Mouse (Mus musculus) thymus, postnatal 4 days (tissue): ENCODE results near the gene Mxd1.

Experiments used
- DNase-seq: peaks from one replicate; pipeline ENCODE4 v3.0.0; 2021

Mxd1 gene

DNA sequence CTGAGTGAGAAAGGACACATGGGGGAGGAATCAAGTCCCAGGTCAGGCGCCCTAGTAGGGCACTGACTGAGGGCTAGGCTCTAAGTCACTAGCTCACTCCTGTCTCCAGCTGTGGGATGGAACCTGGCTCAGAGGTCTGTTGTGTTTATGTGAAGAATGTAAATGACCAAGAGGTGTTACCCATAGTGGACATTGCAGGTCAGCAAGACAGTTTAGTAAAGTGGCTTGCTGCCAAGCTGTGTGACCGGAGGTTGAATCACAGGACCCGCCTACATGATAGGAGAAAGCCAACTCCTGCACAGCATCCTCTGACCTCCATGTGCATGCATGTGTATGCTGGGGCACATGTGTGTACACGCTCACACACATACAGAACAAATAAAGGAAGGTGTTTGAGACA, 23.4 kb downstream of the Mxd1 start:
- no peak for DNase-seq

GRCm38 (mm10) chr6:86644775-86645400, 24.1 kb downstream of the Mxd1 start:
- DNase-seq, result peak; percentile 37

DNA sequence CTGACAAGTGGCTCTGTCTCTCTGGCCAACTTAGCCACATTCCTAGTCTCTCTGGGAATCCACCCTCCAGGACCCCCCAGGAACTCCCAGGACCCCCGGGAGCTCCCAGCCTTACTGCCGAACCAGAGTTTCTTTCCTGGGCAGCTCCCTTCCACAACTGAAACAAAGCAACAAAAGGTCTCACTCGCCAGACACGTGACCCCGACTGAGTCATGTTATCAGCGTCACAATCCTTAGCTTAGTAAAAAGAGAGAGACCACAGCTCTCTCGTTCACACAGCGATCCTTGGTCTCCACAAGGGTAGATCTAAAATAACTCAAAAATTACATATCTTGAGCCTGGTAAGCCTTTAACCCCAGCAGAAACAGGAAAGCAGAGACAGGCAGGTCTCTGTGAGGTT, 27.2 kb downstream of the Mxd1 start:
- no peak for DNase-seq

GRCm38 (mm10) chr6:86640776-86641175, 28.2 kb downstream of the Mxd1 start:
- DNase-seq, result no peak

- no peak for DNase-seq
Observed at GRCm38 (mm10) chr6:86640161-86640560, 28.8 kb downstream of the Mxd1 start.

- DNase-seq, result no peak
Observed at GRCm38 (mm10) chr6:86639180-86640160, 29.5 kb downstream of the Mxd1 start.

- DNase-seq, result no peak
Observed at GRCm38 (mm10) chr6:86638434-86638833, 30.5 kb downstream of the Mxd1 start.

GRCm38 (mm10) chr6:86637860-86638259, 31.1 kb downstream of the Mxd1 start:
- DNase-seq, result no peak

DNA sequence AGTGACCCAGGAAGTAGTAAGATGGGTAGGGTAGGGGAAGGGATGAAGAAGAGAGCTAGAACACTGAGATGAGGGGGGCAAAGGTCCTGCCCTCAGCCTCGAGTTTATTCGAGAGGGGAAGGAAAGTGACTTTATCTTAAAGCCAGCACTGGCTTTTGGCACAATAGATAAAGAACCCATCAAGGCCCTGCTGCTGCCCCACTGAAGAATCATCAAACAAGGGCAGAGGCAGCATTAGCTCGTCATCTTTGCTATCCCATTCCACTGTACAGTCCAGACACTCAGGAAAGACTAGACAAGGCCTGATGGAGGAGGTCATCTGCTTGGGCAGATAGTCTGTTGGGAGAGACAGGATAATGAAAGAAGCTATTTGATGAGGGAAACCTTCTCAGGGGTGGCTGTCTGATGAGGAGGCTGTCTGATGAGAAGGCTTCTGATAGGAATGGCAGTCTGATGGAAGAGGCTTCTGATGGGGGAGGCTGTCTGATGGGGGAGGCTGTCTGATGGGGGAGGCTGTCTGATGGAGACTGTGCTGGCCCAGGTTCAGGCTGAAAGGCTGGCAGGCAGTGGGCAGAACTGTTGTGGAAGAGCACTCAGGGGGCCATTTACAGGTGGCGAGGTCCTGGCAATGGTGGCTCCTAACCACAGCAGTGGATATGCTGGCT, 31.7 kb downstream of the Mxd1 start:
- DNase-seq, result no peak

DNA sequence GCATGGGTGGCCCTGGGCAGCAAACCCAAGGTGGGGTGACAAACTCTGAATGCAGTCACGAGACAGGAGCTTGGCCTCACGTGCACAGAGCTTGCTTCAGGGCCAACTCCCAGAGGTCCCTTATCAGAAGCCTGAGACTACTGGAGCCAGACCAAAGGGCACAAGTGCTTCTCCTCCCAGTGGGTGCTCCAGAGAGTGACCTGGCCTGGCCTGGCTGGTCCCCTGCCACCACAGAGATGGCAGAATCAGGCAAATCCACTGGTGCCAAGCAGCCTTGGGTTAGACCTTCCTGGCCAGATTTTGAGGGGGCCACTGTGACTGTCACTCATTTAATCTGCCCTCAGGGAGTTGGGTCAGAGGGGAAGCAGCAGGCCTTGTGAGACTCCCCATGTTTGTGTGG, 32.5 kb downstream of the Mxd1 start:
- no peak for DNase-seq

- DNase-seq, result no peak
Observed at GRCm38 (mm10) chr6:86630141-86630540, 38.8 kb downstream of the Mxd1 start.

- peak; percentile 73 for DNase-seq
Observed at GRCm38 (mm10) chr6:86627946-86628345, 41.0 kb downstream of the Mxd1 start, which contains the start of gene Asprv1. TSS of gene Asprv1 (plus strand) at chr6:86628164.

- DNase-seq, result no peak
Observed at GRCm38 (mm10) chr6:86624074-86625030, 44.6 kb downstream of the Mxd1 start.

GRCm38 (mm10) chr6:86623201-86623600, 45.8 kb downstream of the Mxd1 start:
- DNase-seq, result no peak

DNA sequence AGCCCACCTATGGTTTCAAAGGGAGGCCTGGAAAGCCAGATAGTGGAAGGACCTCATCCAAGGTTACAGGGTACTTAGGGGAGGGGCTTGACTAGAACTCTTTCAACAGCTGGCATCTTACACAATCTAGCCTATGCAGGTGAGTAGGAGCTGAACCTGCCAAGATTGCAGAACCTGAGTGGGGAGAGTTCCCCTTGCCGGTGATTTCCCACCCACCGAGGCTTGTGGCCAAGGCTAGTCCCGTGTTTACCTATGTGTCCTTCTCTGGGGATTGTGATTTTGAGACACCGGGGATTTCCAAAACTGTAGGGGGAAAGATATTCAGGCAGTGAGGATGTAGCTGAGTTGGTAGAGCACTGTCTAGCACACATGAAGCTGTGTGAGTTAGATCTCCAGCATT, 53.7 kb downstream of the Mxd1 start:
- no peak for DNase-seq

GRCm38 (mm10) chr6:86610714-86611113, 58.2 kb downstream of the Mxd1 start:
- DNase-seq, result no peak

GRCm38 (mm10) chr6:86609235-86609634, 59.7 kb downstream of the Mxd1 start:
- DNase-seq, result no peak

- peak; percentile 65 for DNase-seq
Observed at GRCm38 (mm10) chr6:86607471-86607870, 61.5 kb downstream of the Mxd1 start.

DNA sequence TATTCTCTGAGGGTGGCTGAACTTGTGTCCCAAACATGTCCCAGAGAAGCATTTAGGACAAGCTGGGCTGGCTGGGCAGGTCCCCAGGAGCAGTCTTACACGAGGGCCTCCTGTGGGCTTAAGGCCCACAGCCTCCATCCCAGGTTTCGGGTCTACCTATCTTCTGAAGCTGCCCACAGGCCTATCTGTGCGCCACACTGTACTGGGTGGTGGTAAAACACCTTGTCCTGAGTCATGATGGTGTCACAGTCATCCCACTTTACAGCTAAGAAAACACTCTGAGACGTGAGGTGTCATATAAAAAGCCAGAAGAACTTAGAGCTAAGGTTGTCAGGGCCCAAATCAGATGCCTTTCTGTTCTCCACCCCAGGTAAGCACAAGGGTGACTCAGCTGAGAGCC, 62.7 kb downstream of the Mxd1 start:
- DNase-seq, result no peak

DNA sequence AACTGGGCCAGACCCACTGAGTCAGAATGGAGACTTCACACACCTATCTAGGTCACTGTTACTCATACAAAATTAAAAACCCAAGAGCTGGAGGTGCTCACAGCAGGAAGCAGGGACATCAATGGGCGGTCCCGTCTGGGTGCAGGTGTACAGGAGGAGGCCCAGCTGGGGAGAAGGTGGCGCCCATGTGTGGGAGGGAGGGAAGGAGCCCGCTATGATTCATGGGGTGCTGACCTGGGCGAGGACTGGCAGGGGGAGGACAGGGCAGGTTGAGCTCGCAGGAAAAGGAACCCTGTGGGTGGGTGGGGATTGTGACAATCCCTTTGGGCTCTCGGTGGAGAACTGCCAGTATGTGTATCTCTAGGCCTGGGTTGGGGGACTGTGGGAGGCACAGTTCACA, 63.7 kb downstream of the Mxd1 start:
- DNase-seq, result peak; percentile 71

DNA sequence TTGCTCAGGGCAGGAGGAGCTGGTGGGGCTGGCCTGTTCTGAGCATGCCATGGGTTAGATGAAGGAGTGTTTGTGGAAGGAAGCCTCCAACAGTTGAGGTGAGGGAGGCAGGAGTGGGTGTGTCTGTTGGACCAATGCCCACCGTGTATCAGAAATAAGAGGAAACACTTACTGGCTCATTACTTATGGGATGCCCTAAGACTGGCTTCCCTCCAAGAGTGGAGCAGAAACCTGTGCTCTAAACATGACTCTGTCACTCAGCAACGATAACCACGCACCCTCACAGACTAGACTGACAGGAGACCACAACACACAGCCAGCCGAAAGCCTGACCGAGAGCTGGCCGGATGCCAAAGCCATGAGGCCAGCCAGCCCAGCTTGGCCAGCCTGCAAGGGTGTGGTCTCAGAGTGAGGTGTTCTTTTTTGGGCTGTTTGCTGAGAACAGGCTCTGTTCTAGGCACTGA, 69.0 kb downstream of the Mxd1 start:
- DNase-seq, result no peak

DNA sequence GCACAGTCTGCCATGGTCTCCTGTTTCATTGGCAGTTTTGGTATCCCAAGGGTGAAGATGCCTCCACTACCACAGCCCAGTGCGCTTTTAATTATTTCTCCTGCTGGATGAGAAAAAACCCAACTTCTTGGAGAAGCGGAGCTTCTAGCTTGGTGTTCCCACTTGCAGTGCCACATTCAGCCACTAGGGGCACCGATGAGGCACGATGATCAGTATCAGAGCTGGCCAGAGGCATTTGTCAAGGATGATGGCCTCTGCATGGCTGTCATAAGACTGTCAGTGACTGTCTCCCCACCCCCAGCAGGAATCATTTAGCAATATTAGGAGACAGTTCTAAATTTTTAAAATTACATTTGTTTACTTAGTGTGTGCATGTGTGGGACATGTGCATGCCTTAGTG, 69.8 kb downstream of the Mxd1 start:
- peak; percentile 90 for DNase-seq
